ENCODE assay signal across 13 mouse cellular contexts in genomic region chr1:191534896-191535295, GRCm38 (mm10).
"Had no signal": no experiment of that assay in that cellular context is flagged by ENCODE, and none has a peak within 500 bp of the region (broad histone marks: within the 10 kb centered on the region; RNA-seq: fewer than 3 reads in every experiment).

No protein-coding gene starts in this region.

- H3K4me1 ChIP-seq: limb, embryonic 15.5 days; liver, embryonic 12.5 days; midbrain, embryonic 15.5 days; neural tube, embryonic 12.5 days; stomach, embryonic 15.5 days had no signal

- H3K36me3 ChIP-seq: midbrain, embryonic 15.5 days had no signal

- H3K27me3 ChIP-seq: limb, embryonic 15.5 days; liver, embryonic 12.5 days; megakaryocyte, embryonic 14.5 days; midbrain, embryonic 15.5 days; neural tube, embryonic 12.5 days; stomach, embryonic 15.5 days had no signal

- DNase-seq: kidney, postnatal 25 days; layer of hippocampus, postnatal 36 days; lung, embryonic 14.5 days; lung, postnatal 10 days; lung, postnatal 4 days; thymus, postnatal 4 days had no signal

- H3K9me3 ChIP-seq: limb, embryonic 15.5 days; liver, embryonic 12.5 days; megakaryocyte, embryonic 14.5 days; midbrain, embryonic 15.5 days; neural tube, embryonic 12.5 days; stomach, embryonic 15.5 days had no signal

- H3K4me3 ChIP-seq: limb, embryonic 15.5 days; liver, embryonic 12.5 days; megakaryocyte, embryonic 14.5 days; midbrain, embryonic 15.5 days; neural tube, embryonic 12.5 days; stomach, embryonic 15.5 days had no signal

- H3K9ac ChIP-seq: limb, embryonic 15.5 days; liver, embryonic 12.5 days; lung, embryonic 14.5 days; midbrain, embryonic 15.5 days; neural tube, embryonic 12.5 days; stomach, embryonic 15.5 days had no signal

- H3K4me2 ChIP-seq: limb, embryonic 15.5 days; liver, embryonic 12.5 days; lung, embryonic 14.5 days; midbrain, embryonic 11.5 days; midbrain, embryonic 15.5 days; neural tube, embryonic 12.5 days; stomach, embryonic 15.5 days had no signal

- H3K27ac ChIP-seq: limb, embryonic 15.5 days; liver, embryonic 12.5 days; midbrain, embryonic 15.5 days; neural tube, embryonic 12.5 days; stomach, embryonic 15.5 days had no signal

- ATAC-seq: liver, embryonic 12.5 days; midbrain, embryonic 15.5 days had no signal
